Mouse (Mus musculus) urinary bladder, postnatal 0 days (tissue): ENCODE results near the gene Sugt1. TPM values are rescaled to one million over a fixed set of nuclear protein-coding genes. Genes with fewer than 3 reads are reported as not detected.

Source experiments
- microRNA-seq: library from miRNA; unstranded; fragments of <30 nt; microRNA quantifications from one replicate; pipeline ENCODE4, GENCODE M21; 2016
- polyA plus RNA-seq: library from polyadenylated mRNA; unstranded; fragments of >200 nt; fragmentation: Nextera tagmentation; extraction: Ambion mirVana; gene quantifications from 2 replicates; pipeline ENCODE4 v1.2.1, GENCODE M21; 2015

Gene Sugt1
- 73.7 and 84.1 TPM in 2 replicates for polyA plus RNA-seq

GRCm38 (mm10) chr14:79587139-79587851 is at the start of gene Sugt1:
Sugt1 (plus strand) TSS chr14:79587691.

GRCm38 (mm10) chr14:79662001-79662400 is 74.5 kb downstream of the Sugt1 start, which contains the start of gene Cnmd:
Cnmd (minus strand) TSS chr14:79662170.

Small RNA genes lying within 50 kb of the gene (microRNA-seq; reads per million reads assigned to microRNA genes)
- gene Gm27857, result not detected

Other genes with a start within 250 kb of the Sugt1 start
- 12.3 and 15.4 TPM in 2 replicates for gene Naa16, start 196.9 kb upstream of the Sugt1 start, polyA plus RNA-seq
- gene Mtrf1, start 189.9 kb upstream of the Sugt1 start, polyA plus RNA-seq, result 6.1 and 6.6 TPM in 2 replicates
- 4.4 and 4.7 TPM in 2 replicates for gene Kbtbd7, start 161.2 kb upstream of the Sugt1 start, polyA plus RNA-seq
- gene Kbtbd6, start 135.9 kb upstream of the Sugt1 start, polyA plus RNA-seq, result 0.27 and 0.71 TPM in 2 replicates
- 19.0 and 20.2 TPM in 2 replicates for gene Elf1, start 106.5 kb upstream of the Sugt1 start, polyA plus RNA-seq
- gene Wbp4, start 106.2 kb upstream of the Sugt1 start, polyA plus RNA-seq, result 25.3 and 31.7 TPM in 2 replicates
- gene Cnmd, start 74.5 kb downstream of the Sugt1 start, polyA plus RNA-seq, result not detected in 2 replicates
- gene Pcdh8, start 183.6 kb downstream of the Sugt1 start, polyA plus RNA-seq, result 0.17 TPM in 1 of 2 replicates, not detected in the other